Mouse (Mus musculus): ENCODE measurements around the gene Jph4.

DNA sequence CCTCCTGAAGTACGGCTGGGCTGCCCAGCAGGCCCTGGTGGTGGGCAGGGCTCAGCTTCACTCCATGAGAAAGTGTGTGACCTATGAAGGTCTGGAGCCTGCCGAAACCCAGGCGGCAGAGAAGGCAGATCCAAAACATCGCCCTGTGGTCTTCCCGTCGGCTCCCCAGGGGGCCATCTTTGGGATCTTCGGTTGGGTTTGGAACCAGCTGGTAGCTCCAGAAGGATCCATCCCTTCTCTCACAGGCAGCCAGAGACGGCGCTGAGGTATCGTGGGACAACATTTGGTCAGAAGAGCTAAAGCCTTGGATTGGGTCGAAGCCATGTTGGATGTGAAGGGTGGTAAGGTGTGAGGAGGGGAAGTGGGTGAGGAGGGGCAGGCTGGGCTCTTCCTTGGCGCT is 42.3 kb downstream of the Jph4 start:
- TF ChIP-seq POLR2A (IDR thresholded peaks at IDR 0.05; ENCODE audit: low read depth, low read length) (no peak), CTCF (IDR thresholded peaks at IDR 0.05; ENCODE audit: extremely low read depth, insufficient read depth, insufficient read length, insufficient replicate concordance) (no peak)

Data from spleen, adult 2 months (tissue).